Mouse (Mus musculus): Measurements from ENCODE around the gene Trp53bp2. TPM values are rescaled to one million over a fixed set of nuclear protein-coding genes. Genes with fewer than 3 reads are reported as not detected.

Gene Trp53bp2
- polyA plus RNA-seq, 1 experiment from 2014 or later, result 12.7 TPM

DNA sequence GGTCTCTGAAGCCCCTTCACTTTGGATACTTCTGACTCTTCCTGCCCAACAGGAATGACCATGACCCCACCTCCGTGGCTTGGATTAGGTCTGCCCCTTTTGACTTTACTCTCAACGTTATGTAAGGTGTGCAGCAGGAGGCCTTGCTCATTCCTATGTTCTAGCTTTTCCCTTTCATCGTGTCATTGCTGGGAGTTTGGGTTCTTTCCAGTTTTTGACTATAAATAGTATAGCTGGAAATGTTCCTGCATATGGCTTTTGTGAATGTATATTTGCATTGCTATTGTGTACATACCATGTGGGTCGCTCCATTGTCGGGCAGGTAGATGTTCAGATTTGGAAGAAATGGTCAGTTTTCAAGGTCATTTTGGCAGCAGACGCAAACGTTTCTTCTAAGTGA, 30.1 kb upstream of the Trp53bp2 start:
- 76% methylated on average over 7 of the region's 7 CpGs for WGBS
- H3K4me2 ChIP-seq, result no peak overlapping the region
- no peaks in the 10 kb centered on the region for H3K36me3 ChIP-seq
- ATAC-seq (ENCODE audit: extremely low read depth, insufficient number of reproducible peaks, low FRiP score, low TSS enrichment), result no peak
- H3K27me3 ChIP-seq (replicated peaks), result peaks cover 16% of the 10 kb centered on the region
- H3K9me3 ChIP-seq, result no peaks in the 10 kb centered on the region; the same call in 1 of the 2 replicates
- H3K4me1 ChIP-seq, result no peaks in the 10 kb centered on the region
- H3K9ac ChIP-seq, result no peak overlapping the region
- H3K4me3 ChIP-seq, result no peak overlapping the region
- no peak overlapping the region for H3K27ac ChIP-seq (replicated peaks)

- no peak for ATAC-seq (ENCODE audit: extremely low read depth, insufficient number of reproducible peaks, low FRiP score, low TSS enrichment)
- H3K4me2 ChIP-seq, result no peak overlapping the region
- no peak overlapping the region for H3K4me3 ChIP-seq
- H3K27me3 ChIP-seq (replicated peaks), result peaks cover 3% of the 10 kb centered on the region; the same call in 1 of the 2 replicates
- H3K9me3 ChIP-seq, result no peaks in the 10 kb centered on the region; the same call in 1 of the 2 replicates
- no peak overlapping the region for H3K9ac ChIP-seq
- H3K36me3 ChIP-seq, result no peaks in the 10 kb centered on the region
- 66% methylated on average over 7 of the region's 7 CpGs for WGBS
- H3K27ac ChIP-seq (replicated peaks), result no peak overlapping the region
- H3K4me1 ChIP-seq, result no peaks in the 10 kb centered on the region
These were observed 28.3 kb upstream of the Trp53bp2 start for GRCm38 (mm10) chr1:182380683-182381082.

DNA sequence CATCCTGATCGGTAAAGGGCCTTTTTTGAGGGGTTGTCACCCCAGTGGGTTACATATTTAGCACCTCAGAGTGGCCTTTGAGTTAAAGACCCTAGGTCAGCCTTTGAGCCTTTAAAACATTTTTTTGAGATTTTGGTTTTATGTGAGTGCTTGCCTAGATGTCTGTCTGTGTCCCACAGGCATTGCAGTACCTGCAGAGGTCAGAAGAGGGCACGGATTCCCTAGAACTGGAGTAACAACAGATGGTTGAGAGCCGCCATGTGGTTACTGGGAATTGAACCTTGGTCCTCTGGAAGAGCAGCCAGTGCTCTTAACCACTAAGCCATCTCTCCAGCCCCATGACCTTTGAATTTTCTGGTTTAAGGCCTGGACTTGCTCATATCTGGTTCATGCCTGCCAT, 27.6 kb upstream of the Trp53bp2 start:
- H3K27ac ChIP-seq (replicated peaks), result no peak overlapping the region
- H3K4me2 ChIP-seq, result no peak overlapping the region
- 57% methylated on average over 3 of the region's 3 CpGs for WGBS
- H3K4me3 ChIP-seq, result no peak overlapping the region
- no peaks in the 10 kb centered on the region for H3K27me3 ChIP-seq (replicated peaks)
- ATAC-seq (ENCODE audit: extremely low read depth, insufficient number of reproducible peaks, low FRiP score, low TSS enrichment), result no peak
- H3K9ac ChIP-seq, result no peak overlapping the region
- no peaks in the 10 kb centered on the region for H3K36me3 ChIP-seq
- H3K9me3 ChIP-seq, result no peaks in the 10 kb centered on the region; the same call in 1 of the 2 replicates
- H3K4me1 ChIP-seq, result no peaks in the 10 kb centered on the region

DNA sequence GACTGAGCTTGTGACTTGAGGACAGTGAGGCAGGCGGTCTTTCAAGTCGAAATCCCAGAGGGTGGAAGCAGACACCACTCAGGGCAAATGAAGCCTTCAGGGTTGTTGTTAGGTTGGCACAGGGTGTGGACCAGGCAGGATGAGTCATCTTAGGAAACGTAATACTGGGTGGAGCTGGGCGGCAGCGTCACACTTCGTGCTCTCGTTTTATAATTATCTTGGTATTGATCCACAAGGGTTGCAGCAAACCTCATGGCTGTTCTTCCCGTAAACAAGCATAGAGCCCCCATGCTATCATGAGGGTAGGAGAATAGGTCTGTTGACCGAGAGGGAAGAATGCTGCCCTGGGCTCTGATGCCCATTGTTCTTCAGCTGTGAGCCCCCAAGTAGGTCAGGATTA, 25.9 kb upstream of the Trp53bp2 start:
- Histone ChIP-seq H3K36me3 (no peaks in the 10 kb centered on the region), H3K4me2 (no peak overlapping the region), H3K4me1 (no peaks in the 10 kb centered on the region), H3K9me3 (no peaks in the 10 kb centered on the region; the same call in 1 of the 2 replicates), H3K27ac (replicated peaks) (no peak overlapping the region), H3K27me3 (replicated peaks) (no peaks in the 10 kb centered on the region), H3K9ac (no peak overlapping the region), H3K4me3 (no peak overlapping the region)
- no peak for ATAC-seq (ENCODE audit: extremely low read depth, insufficient number of reproducible peaks, low FRiP score, low TSS enrichment)
- WGBS, result 71% methylated on average over 9 of the region's 9 CpGs

- Histone ChIP-seq H3K9me3 (no peaks in the 10 kb centered on the region; the same call in 1 of the 2 replicates), H3K9ac (no peak overlapping the region), H3K4me1 (peaks cover 11% of the 10 kb centered on the region), H3K27me3 (replicated peaks) (no peaks in the 10 kb centered on the region), H3K36me3 (no peaks in the 10 kb centered on the region), H3K27ac (replicated peaks) (no peak overlapping the region), H3K4me2 (no peak overlapping the region), H3K4me3 (no peak overlapping the region)
- 85% methylated on average over 8 of the region's 8 CpGs for WGBS
- ATAC-seq (ENCODE audit: extremely low read depth, insufficient number of reproducible peaks, low FRiP score, low TSS enrichment), result no peak
These were observed 22.5 kb upstream of the Trp53bp2 start for GRCm38 (mm10) chr1:182386449-182386848.

- H3K4me2 ChIP-seq, result 0 out of 2 replicates have a peak overlapping the region, but pooled peaks have one; percentile 2
These were observed 20.2 kb upstream of the Trp53bp2 start for GRCm38 (mm10) chr1:182388729-182389128.

DNA sequence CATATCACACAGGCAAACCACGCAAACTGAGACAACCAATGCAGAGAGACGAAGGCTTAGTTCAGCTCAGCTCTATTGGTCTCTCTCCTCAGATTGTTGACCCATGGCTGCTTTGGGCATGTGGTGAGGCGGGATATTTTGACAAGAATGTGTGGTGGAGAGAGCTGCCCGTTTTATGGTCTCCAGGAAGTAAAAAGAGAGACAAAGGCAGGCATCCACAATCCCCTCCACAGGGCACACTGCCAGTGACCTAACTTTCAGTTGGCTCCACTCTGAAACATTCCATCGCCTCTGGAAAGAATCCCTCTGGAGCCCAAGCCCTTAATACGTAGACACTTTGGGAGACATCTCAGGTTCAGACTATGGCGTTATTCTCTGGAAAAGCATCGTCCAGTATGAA, 10.8 kb upstream of the Trp53bp2 start:
- 53% methylated on average over 8 of the region's 8 CpGs for WGBS
- Histone ChIP-seq H3K4me3 (no peak overlapping the region), H3K27me3 (replicated peaks) (no peaks in the 10 kb centered on the region), H3K4me2 (no peak overlapping the region), H3K36me3 (no peaks in the 10 kb centered on the region), H3K9ac (no peak overlapping the region), H3K27ac (replicated peaks) (peak overlapping the region; percentile 13), H3K4me1 (peaks cover 29% of the 10 kb centered on the region), H3K9me3 (no peaks in the 10 kb centered on the region)
- ATAC-seq (ENCODE audit: extremely low read depth, insufficient number of reproducible peaks, low FRiP score, low TSS enrichment), result no peak

More at GRCm38 (mm10) chr1:182388729-182389128, 20.2 kb upstream of the Trp53bp2 start:
- Histone ChIP-seq H3K36me3 (no peaks in the 10 kb centered on the region), H3K9ac (no peak overlapping the region), H3K27ac (replicated peaks) (no peak overlapping the region), H3K4me1 (peaks cover 11% of the 10 kb centered on the region), H3K9me3 (no peaks in the 10 kb centered on the region), H3K4me3 (no peak overlapping the region), H3K27me3 (replicated peaks) (no peaks in the 10 kb centered on the region)
- WGBS, result 27% methylated on average over 4 of the region's 4 CpGs
- ATAC-seq (ENCODE audit: extremely low read depth, insufficient number of reproducible peaks, low FRiP score, low TSS enrichment), result no peak

- Histone ChIP-seq H3K9me3 (no peaks in the 10 kb centered on the region), H3K4me2 (no peak overlapping the region), H3K27ac (replicated peaks) (peak overlapping the region; percentile 13), H3K27me3 (replicated peaks) (no peaks in the 10 kb centered on the region), H3K36me3 (no peaks in the 10 kb centered on the region), H3K4me1 (peaks cover 31% of the 10 kb centered on the region), H3K4me3 (no peak overlapping the region), H3K9ac (no peak overlapping the region)
- ATAC-seq (ENCODE audit: extremely low read depth, insufficient number of reproducible peaks, low FRiP score, low TSS enrichment), result no peak
- 18% methylated on average over 3 of the region's 3 CpGs for WGBS
These were observed 10.2 kb upstream of the Trp53bp2 start for GRCm38 (mm10) chr1:182398780-182399179.

DNA sequence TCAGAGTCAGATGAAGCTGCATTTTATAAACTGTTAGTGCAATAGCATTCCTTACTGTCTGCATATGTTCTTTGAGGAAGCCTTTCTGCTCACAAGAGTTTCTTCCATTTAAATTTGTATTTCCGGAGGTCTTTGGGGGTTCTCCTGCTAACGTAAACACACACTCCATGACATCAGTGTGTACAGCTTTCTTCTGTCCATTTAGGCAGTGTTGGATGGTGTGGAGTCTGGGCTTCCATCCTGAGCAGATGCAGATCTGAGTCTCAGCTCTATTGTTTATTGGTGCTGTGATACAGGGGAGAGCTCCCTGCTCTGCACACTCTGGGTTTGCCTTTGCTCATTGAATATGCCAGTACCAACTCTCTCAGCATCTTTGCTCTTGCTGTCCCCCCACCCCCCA, 9.8 kb upstream of the Trp53bp2 start:
- H3K4me3 ChIP-seq, result no peak overlapping the region
- no peak for ATAC-seq (ENCODE audit: extremely low read depth, insufficient number of reproducible peaks, low FRiP score, low TSS enrichment)
- H3K27ac ChIP-seq (replicated peaks), result peak overlapping the region; percentile 13
- H3K4me1 ChIP-seq, result peaks cover 31% of the 10 kb centered on the region
- H3K27me3 ChIP-seq (replicated peaks), result no peaks in the 10 kb centered on the region
- no peaks in the 10 kb centered on the region for H3K36me3 ChIP-seq
- H3K4me2 ChIP-seq, result no peak overlapping the region
- H3K9me3 ChIP-seq, result no peaks in the 10 kb centered on the region
- H3K9ac ChIP-seq, result no peak overlapping the region
- 67% methylated on average over 2 of the region's 2 CpGs for WGBS

DNA sequence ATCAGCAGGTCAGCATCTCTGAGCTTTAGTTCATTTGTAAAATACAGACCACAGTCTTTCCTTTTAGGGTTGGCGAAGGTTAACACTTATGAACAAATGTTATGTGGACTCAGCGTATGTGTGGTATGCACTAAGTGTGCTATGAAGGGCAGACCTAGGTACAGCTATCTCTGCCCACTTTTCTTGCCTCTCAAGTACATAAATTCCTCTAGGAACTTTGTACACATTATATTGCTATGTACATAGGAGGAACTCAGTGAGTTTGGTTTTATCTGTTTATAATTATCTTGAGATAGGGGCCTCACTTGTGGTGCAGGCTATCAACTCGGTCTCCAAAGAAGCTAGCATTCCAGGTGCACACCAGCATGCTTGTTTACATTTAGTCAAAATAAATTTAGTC, 9.1 kb upstream of the Trp53bp2 start:
- 0 out of 2 replicates have a peak overlapping the region, but pooled peaks have one; percentile 13 for H3K27ac ChIP-seq (replicated peaks)
- 66% methylated on average over 3 of the region's 3 CpGs for WGBS

GRCm38 (mm10) chr1:182403076-182403475, 5.9 kb upstream of the Trp53bp2 start:
- Histone ChIP-seq H3K36me3 (no peaks in the 10 kb centered on the region), H3K27ac (replicated peaks) (no peak overlapping the region), H3K9me3 (no peaks in the 10 kb centered on the region), H3K27me3 (replicated peaks) (no peaks in the 10 kb centered on the region), H3K4me2 (peak overlapping the region; percentile 47), H3K4me1 (peaks cover 34% of the 10 kb centered on the region), H3K4me3 (no peak overlapping the region), H3K9ac (0 out of 2 replicates have a peak overlapping the region, but pooled peaks have one; percentile 19)
- 36% methylated on average over 13 of the region's 13 CpGs for WGBS
- ATAC-seq (ENCODE audit: extremely low read depth, insufficient number of reproducible peaks, low FRiP score, low TSS enrichment), result no peak

More for the DNA sequence above, 9.1 kb upstream of the Trp53bp2 start:
- H3K9ac ChIP-seq, result no peak overlapping the region
- no peaks in the 10 kb centered on the region for H3K36me3 ChIP-seq
- no peak overlapping the region for H3K4me3 ChIP-seq
- no peaks in the 10 kb centered on the region for H3K27me3 ChIP-seq (replicated peaks)
- no peak overlapping the region for H3K4me2 ChIP-seq
- H3K4me1 ChIP-seq, result peaks cover 31% of the 10 kb centered on the region
- ATAC-seq (ENCODE audit: extremely low read depth, insufficient number of reproducible peaks, low FRiP score, low TSS enrichment), result no peak
- no peaks in the 10 kb centered on the region for H3K9me3 ChIP-seq

GRCm38 (mm10) chr1:182406621-182407020, 2.4 kb upstream of the Trp53bp2 start:
- WGBS, result 69% methylated on average over 4 of the region's 4 CpGs
- Histone ChIP-seq H3K9ac (no peak overlapping the region), H3K4me3 (no peak overlapping the region), H3K4me1 (peaks cover 35% of the 10 kb centered on the region), H3K36me3 (no peaks in the 10 kb centered on the region), H3K27me3 (replicated peaks) (no peaks in the 10 kb centered on the region), H3K4me2 (no peak overlapping the region), H3K27ac (replicated peaks) (no peak overlapping the region), H3K9me3 (no peaks in the 10 kb centered on the region)
- ATAC-seq (ENCODE audit: extremely low read depth, insufficient number of reproducible peaks, low FRiP score, low TSS enrichment), result no peak

Measured in heart, embryonic 13.5 days (tissue).